ENCODE assay signal across 9 mouse cellular contexts in the genomic region with DNA sequence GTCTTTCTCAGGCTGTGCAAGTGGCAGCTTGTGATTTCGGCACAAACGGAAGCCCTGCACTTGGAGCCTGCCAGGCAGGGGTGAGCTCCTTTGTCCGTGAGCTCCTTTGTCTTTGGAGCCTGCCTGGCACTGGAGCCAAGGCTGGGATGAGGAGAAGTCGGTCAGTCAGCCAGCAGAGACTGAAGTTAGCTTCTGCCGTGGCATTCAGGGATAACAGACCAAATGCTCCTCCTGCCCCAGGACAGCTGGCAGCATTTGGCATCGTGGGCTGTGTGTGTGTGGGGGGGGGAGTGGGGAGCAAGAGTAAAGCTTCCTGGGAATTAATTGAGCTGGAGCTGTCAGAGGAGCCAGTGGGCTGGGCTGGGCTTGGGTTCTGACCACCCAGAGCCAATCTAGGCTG.
DNase-seq lines count a peak whose midpoint lies in the region; ATAC-seq lines count a peak whose summit lies in the region.
"Had no signal": no experiment of that assay in that cellular context is flagged by ENCODE, and none has a peak within 500 bp of the region (broad histone marks: within the 10 kb centered on the region; RNA-seq: fewer than 3 reads in every experiment).

No protein-coding gene starts in this region.

- H3K4me1 ChIP-seq in embryonic facial prominence, embryonic 13.5 days, result peaks cover 63% of the 10 kb centered on the region

- peak overlapping the region; percentile 33; the same call in 1 of the 2 replicates for H3K27ac ChIP-seq in embryonic facial prominence, embryonic 13.5 days
- H3K27ac ChIP-seq: lung, embryonic 15.5 days had no signal

- H3K4me3 ChIP-seq in embryonic facial prominence, embryonic 13.5 days, result no peak overlapping the region
- H3K4me3 ChIP-seq: lung, embryonic 15.5 days had no signal

- no peak overlapping the region for H3K4me2 ChIP-seq in embryonic facial prominence, embryonic 13.5 days
- H3K4me2 ChIP-seq: lung, embryonic 15.5 days had no signal

- peak overlapping the region; percentile 27; the same call in 1 of the 2 replicates for H3K9ac ChIP-seq in embryonic facial prominence, embryonic 13.5 days
- H3K9ac ChIP-seq: lung, embryonic 15.5 days had no signal

- no peaks in the 10 kb centered on the region for H3K9me3 ChIP-seq in embryonic facial prominence, embryonic 13.5 days
- H3K9me3 ChIP-seq: lung, embryonic 15.5 days had no signal

- no peaks in the 10 kb centered on the region for H3K36me3 ChIP-seq in embryonic facial prominence, embryonic 13.5 days
- H3K36me3 ChIP-seq: lung, embryonic 15.5 days had no signal

- WGBS in embryonic facial prominence, embryonic 13.5 days, result 15% methylated on average over 6 of the region's 6 CpGs

- peaks cover 38% of the 10 kb centered on the region for H3K27me3 ChIP-seq in embryonic facial prominence, embryonic 13.5 days

- ATAC-seq in embryonic facial prominence, embryonic 13.5 days (ENCODE audit: insufficient number of reproducible peaks, insufficient read depth, low FRiP score, low TSS enrichment, low read depth), result no peak
- no peak for ATAC-seq in megakaryocyte, adult 5-6 weeks (ENCODE audit: poor library complexity, severe bottlenecking)
- no peak for ATAC-seq in erythroid progenitor cell, adult 5-6 weeks (replicated peaks; ENCODE audit: low FRiP score, poor library complexity, severe bottlenecking)

- DNase-seq in right cerebral cortex, postnatal 14 days, result peak; percentile 34
- no peak for DNase-seq in right cerebral cortex, adult 18-20 months
- DNase-seq in layer of hippocampus, adult 8-10 months (ENCODE audit: low spot score in 2 of 2), result peak; percentile 35 to 41
- DNase-seq in gastrocnemius, postnatal 4 days (ENCODE audit: low spot score in 2 of 2), result no peak
- DNase-seq: gastrocnemius, postnatal 10 days had no signal

Comparison
In these comparisons a context has a peak if more than half of its experiments do, and no peak if none do; other contexts are left out.
1. DNase-seq: peak in right cerebral cortex, postnatal 14 days (single experiment) and layer of hippocampus, adult 8-10 months (2 of 2); none in right cerebral cortex, adult 18-20 months (single experiment) and gastrocnemius, postnatal 4 days (0 of 2).